Mouse (Mus musculus) heart, postnatal 0 days (tissue): ENCODE data around the gene Map3k5.

Experiments used
- CTCF ChIP-seq: IDR thresholded peaks from 2 replicates; pipeline ENCODE4 v1.5.1; 2016; ENCODE audit warnings: antibody characterized with exemption, control low read depth, low read depth
- EP300 ChIP-seq: IDR thresholded peaks from 2 replicates; pipeline ENCODE4 v1.6.1; 2016; ENCODE audit warnings: antibody characterized with exemption, low read depth

DNA sequence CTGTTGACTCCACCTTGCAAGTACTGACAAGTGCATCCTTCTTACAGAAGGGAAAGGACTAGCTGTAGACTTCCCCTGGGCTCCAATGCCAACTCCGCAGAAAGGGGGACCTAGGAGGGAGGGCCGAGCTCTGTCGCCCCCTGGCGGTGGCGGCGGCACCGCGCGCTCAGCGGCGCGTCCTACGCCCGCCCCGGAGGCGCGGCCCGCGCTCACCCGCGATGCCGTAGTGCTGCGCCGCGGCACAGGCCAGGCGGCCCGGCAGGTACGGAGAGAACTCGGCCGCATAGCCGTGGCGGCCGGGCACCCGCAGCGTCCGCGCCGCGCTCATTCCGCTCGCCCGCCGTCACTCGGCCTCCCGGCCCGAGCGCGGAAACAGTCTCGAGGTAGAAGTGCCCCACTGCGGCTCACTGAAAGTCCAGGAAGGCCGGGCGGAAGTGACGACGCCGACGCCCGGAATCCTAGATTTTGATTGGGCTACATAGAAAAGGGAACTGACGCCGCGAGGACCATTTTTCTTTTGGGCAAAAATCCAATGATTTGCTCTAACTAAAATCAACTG lies 26.9 kb upstream of the Map3k5 start, which contains the start of gene Pex7:
- TF ChIP-seq CTCF: peak; percentile 68
- no peak for TF ChIP-seq EP300
